Mouse (Mus musculus): ENCODE measurements around the gene Gm38655. TPM values are rescaled to one million over a fixed set of nuclear protein-coding genes. Genes with fewer than 3 reads are reported as not detected.
"Not testable (repeated sequence)": the region's sequence is repeated elsewhere in the genome, so short reads cannot be mapped to it uniquely, and the experiment has no call there.

Gene Gm38655
- total RNA-seq, 2 experiments from 2014 or later: not detected

- ATAC-seq (replicated peaks; ENCODE audit: low FRiP score, low TSS enrichment, poor library complexity, severe bottlenecking): no peak
These were observed 8.0 kb upstream of the Gm38655 start for GRCm38 (mm10) chr17:25183232-25183631.

GRCm38 (mm10) chr17:25172558-25172957, 2.7 kb downstream of the Gm38655 start:
- ATAC-seq (replicated peaks; ENCODE audit: low FRiP score, low TSS enrichment, poor library complexity, severe bottlenecking): no peak

GRCm38 (mm10) chr17:25169706-25170105, 5.6 kb downstream of the Gm38655 start:
- ATAC-seq (replicated peaks; ENCODE audit: low FRiP score, low TSS enrichment, poor library complexity, severe bottlenecking): no peak

- ATAC-seq (replicated peaks; ENCODE audit: low FRiP score, low TSS enrichment, poor library complexity, severe bottlenecking): no peak
These were observed 9.2 kb downstream of the Gm38655 start for GRCm38 (mm10) chr17:25165970-25166671.

GRCm38 (mm10) chr17:25164770-25165169, 10.5 kb downstream of the Gm38655 start:
- ATAC-seq (replicated peaks; ENCODE audit: low FRiP score, low TSS enrichment, poor library complexity, severe bottlenecking): no peak

- no peak for ATAC-seq (replicated peaks; ENCODE audit: low FRiP score, low TSS enrichment, poor library complexity, severe bottlenecking)
These were observed 11.9 kb downstream of the Gm38655 start for GRCm38 (mm10) chr17:25163387-25163786.

GRCm38 (mm10) chr17:25162161-25162560, 13.1 kb downstream of the Gm38655 start, which contains the start of gene Ccdc154:
Ccdc154 (plus strand) TSS chr17:25162461.
- ATAC-seq (replicated peaks; ENCODE audit: low FRiP score, low TSS enrichment, poor library complexity, severe bottlenecking): no peak

- 0 out of 2 replicates have a peak, but pooled peaks have one; percentile 65 for ATAC-seq (replicated peaks; ENCODE audit: low FRiP score, low TSS enrichment, poor library complexity, severe bottlenecking)
These were observed 35.3 kb downstream of the Gm38655 start for GRCm38 (mm10) chr17:25139960-25140359.

- no peak for ATAC-seq (replicated peaks; ENCODE audit: low FRiP score, low TSS enrichment, poor library complexity, severe bottlenecking)
These were observed 36.5 kb downstream of the Gm38655 start for GRCm38 (mm10) chr17:25138803-25139202.

- no peak for ATAC-seq (replicated peaks; ENCODE audit: low FRiP score, low TSS enrichment, poor library complexity, severe bottlenecking)
These were observed 39.6 kb downstream of the Gm38655 start for GRCm38 (mm10) chr17:25135622-25136021.

- ATAC-seq (replicated peaks; ENCODE audit: low FRiP score, low TSS enrichment, poor library complexity, severe bottlenecking): peak; percentile 87
These were observed 42.0 kb downstream of the Gm38655 start, which contains the start of gene Clcn7 for GRCm38 (mm10) chr17:25133275-25133698. Clcn7 (plus strand) TSS chr17:25133391.

GRCm38 (mm10) chr17:25130060-25130459, 45.2 kb downstream of the Gm38655 start:
- ATAC-seq (replicated peaks; ENCODE audit: low FRiP score, low TSS enrichment, poor library complexity, severe bottlenecking): no peak

- 0 out of 2 replicates have a peak, but pooled peaks have one; percentile 31 for ATAC-seq (replicated peaks; ENCODE audit: low FRiP score, low TSS enrichment, poor library complexity, severe bottlenecking)
These were observed 47.6 kb downstream of the Gm38655 start for GRCm38 (mm10) chr17:25127681-25128080.

- ATAC-seq (replicated peaks; ENCODE audit: low FRiP score, low TSS enrichment, poor library complexity, severe bottlenecking): peak; percentile 90
These were observed 48.2 kb downstream of the Gm38655 start for GRCm38 (mm10) chr17:25127079-25127478.

GRCm38 (mm10) chr17:25125442-25126060, 49.7 kb downstream of the Gm38655 start:
- ATAC-seq (replicated peaks; ENCODE audit: low FRiP score, low TSS enrichment, poor library complexity, severe bottlenecking): not testable (repeated sequence)

- ATAC-seq (replicated peaks; ENCODE audit: low FRiP score, low TSS enrichment, poor library complexity, severe bottlenecking): no peak
These were observed 51.3 kb downstream of the Gm38655 start for GRCm38 (mm10) chr17:25123979-25124378.

Other genes with a start within 250 kb of the Gm38655 start
- gene Mapk8ip3, start 238.5 kb downstream of the Gm38655 start, total RNA-seq (2014; fragmentation: Nextera tagmentation): 104 and 107 TPM in 2 replicates
- 27.0 and 35.3 TPM in 2 replicates for gene Mapk8ip3, start 238.5 kb downstream of the Gm38655 start, total RNA-seq (2017)
- 74.2 and 79.1 TPM in 2 replicates for gene Jpt2, start 214.8 kb downstream of the Gm38655 start, total RNA-seq (2014; fragmentation: Nextera tagmentation)
- 77.8 and 78.2 TPM in 2 replicates for gene Jpt2, start 214.8 kb downstream of the Gm38655 start, total RNA-seq (2017)
- gene Cramp1l, start 159.7 kb downstream of the Gm38655 start, total RNA-seq (2014; fragmentation: Nextera tagmentation): 31.2 and 38.1 TPM in 2 replicates
- 10.1 and 10.9 TPM in 2 replicates for gene Cramp1l, start 159.7 kb downstream of the Gm38655 start, total RNA-seq (2017)
- 32.0 and 32.1 TPM in 2 replicates for gene Ift140, start 159.4 kb downstream of the Gm38655 start, total RNA-seq (2014; fragmentation: Nextera tagmentation)
- 27.6 and 33.9 TPM in 2 replicates for gene Ift140, start 159.4 kb downstream of the Gm38655 start, total RNA-seq (2017)
- not detected in 2 replicates for gene Tmem204, start 91.9 kb downstream of the Gm38655 start, total RNA-seq (2014; fragmentation: Nextera tagmentation)
- gene Tmem204, start 91.9 kb downstream of the Gm38655 start, total RNA-seq (2017): not detected in 2 replicates
- gene Telo2, start 59.5 kb downstream of the Gm38655 start, total RNA-seq (2014; fragmentation: Nextera tagmentation): 53.3 and 77.5 TPM in 2 replicates
- 38.5 and 38.9 TPM in 2 replicates for gene Telo2, start 59.5 kb downstream of the Gm38655 start, total RNA-seq (2017)
- not detected in 2 replicates for gene Ptx4, start 54.7 kb downstream of the Gm38655 start, total RNA-seq (2014; fragmentation: Nextera tagmentation)
- gene Ptx4, start 54.7 kb downstream of the Gm38655 start, total RNA-seq (2017): 2.4 TPM in 1 of 2 replicates, not detected in the other
- 17.6 and 18.7 TPM in 2 replicates for gene Clcn7, start 42.1 kb downstream of the Gm38655 start, total RNA-seq (2014; fragmentation: Nextera tagmentation)
- 5.9 and 10.9 TPM in 2 replicates for gene Clcn7, start 42.1 kb downstream of the Gm38655 start, total RNA-seq (2017)
- gene Ccdc154, start 13.0 kb downstream of the Gm38655 start, total RNA-seq (2014; fragmentation: Nextera tagmentation): 0.33 TPM in 1 of 2 replicates, not detected in the other
- not detected in 2 replicates for gene Ccdc154, start 13.0 kb downstream of the Gm38655 start, total RNA-seq (2017)
- 25.4 and 34.8 TPM in 2 replicates for gene BC003965, start 9.1 kb upstream of the Gm38655 start, total RNA-seq (2014; fragmentation: Nextera tagmentation)
- gene BC003965, start 9.1 kb upstream of the Gm38655 start, total RNA-seq (2017): 16.3 and 18.3 TPM in 2 replicates
- gene Unkl, start 12.9 kb upstream of the Gm38655 start, total RNA-seq (2014; fragmentation: Nextera tagmentation): 11.5 and 20.5 TPM in 2 replicates
- gene Unkl, start 12.9 kb upstream of the Gm38655 start, total RNA-seq (2017): 9.8 and 14.2 TPM in 2 replicates
- 13.9 and 14.2 TPM in 2 replicates for gene Gnptg, start 64.7 kb upstream of the Gm38655 start, total RNA-seq (2014; fragmentation: Nextera tagmentation)
- 10.9 and 12.9 TPM in 2 replicates for gene Gnptg, start 64.7 kb upstream of the Gm38655 start, total RNA-seq (2017)
- gene Tsr3, start 64.7 kb upstream of the Gm38655 start, total RNA-seq (2014; fragmentation: Nextera tagmentation): 20.1 and 29.2 TPM in 2 replicates
- gene Tsr3, start 64.7 kb upstream of the Gm38655 start, total RNA-seq (2017): 33.3 and 33.7 TPM in 2 replicates
- gene Baiap3, start 80.9 kb upstream of the Gm38655 start, total RNA-seq (2014; fragmentation: Nextera tagmentation): 1.4 TPM in 1 of 2 replicates, not detected in the other
- 2.7 TPM in 1 of 2 replicates, not detected in the other for gene Baiap3, start 80.9 kb upstream of the Gm38655 start, total RNA-seq (2017)
- 430 and 467 TPM in 2 replicates for gene Ube2i, start 99.2 kb upstream of the Gm38655 start, total RNA-seq (2014; fragmentation: Nextera tagmentation)
- gene Ube2i, start 99.2 kb upstream of the Gm38655 start, total RNA-seq (2017): 338 and 373 TPM in 2 replicates
- gene Prss34, start 122.9 kb upstream of the Gm38655 start, total RNA-seq (2014; fragmentation: Nextera tagmentation): not detected in 2 replicates
- 0.72 TPM in 1 of 2 replicates, not detected in the other for gene Prss34, start 122.9 kb upstream of the Gm38655 start, total RNA-seq (2017)
- not detected in 2 replicates for gene Prss28, start 133.2 kb upstream of the Gm38655 start, total RNA-seq (2014; fragmentation: Nextera tagmentation)
- gene Prss28, start 133.2 kb upstream of the Gm38655 start, total RNA-seq (2017): not detected in 2 replicates
- gene Prss29, start 143.2 kb upstream of the Gm38655 start, total RNA-seq (2014; fragmentation: Nextera tagmentation): not detected in 2 replicates
- gene Prss29, start 143.2 kb upstream of the Gm38655 start, total RNA-seq (2017): not detected in 2 replicates
- gene Tpsab1, start 170.1 kb upstream of the Gm38655 start, total RNA-seq (2014; fragmentation: Nextera tagmentation): not detected in 2 replicates
- gene Tpsab1, start 170.1 kb upstream of the Gm38655 start, total RNA-seq (2017): not detected in 2 replicates
- not detected in 2 replicates for gene Tpsb2, start 190.8 kb upstream of the Gm38655 start, total RNA-seq (2014; fragmentation: Nextera tagmentation)
- not detected in 2 replicates for gene Tpsb2, start 190.8 kb upstream of the Gm38655 start, total RNA-seq (2017)
- not detected in 2 replicates for gene Tpsg1, start 193.8 kb upstream of the Gm38655 start, total RNA-seq (2014; fragmentation: Nextera tagmentation)
- gene Tpsg1, start 193.8 kb upstream of the Gm38655 start, total RNA-seq (2017): not detected in 2 replicates

Measured in megakaryocyte-erythroid progenitor cell, adult 5-6 weeks (primary cell).